Mouse (Mus musculus) right cerebral cortex, postnatal 10 days (tissue): Measurements from ENCODE around the gene Olfr1006.
"Not testable (repeated sequence)": the region's sequence is repeated elsewhere in the genome, so short reads cannot be mapped to it uniquely, and the experiment has no call there.

ENCODE experiments used
- DNase-seq, 2 experiments: peaks; one replicate each; pipeline ENCODE4 v3.0.0; 2021; ENCODE audit warnings: low spot score in 2 of 2

Gene Olfr1006

GRCm38 (mm10) chr2:85678667-85679066 lies at the start of gene Olfr1006:
Gene Olfr1006 (minus strand): TSS chr2:85678767.
- DNase-seq = no peak

GRCm38 (mm10) chr2:85725793-85726192 lies 47.2 kb upstream of the Olfr1006 start:
- peak; percentile 32 to 42 for DNase-seq

- no peak for DNase-seq
Measured at GRCm38 (mm10) chr2:85715119-85715518, 36.6 kb upstream of the Olfr1006 start, which contains the start of gene Olfr1009. Gene Olfr1009 (plus strand): TSS chr2:85715419.

GRCm38 (mm10) chr2:85711159-85711558 lies 32.6 kb upstream of the Olfr1006 start:
- no peak for DNase-seq

GRCm38 (mm10) chr2:85710680-85711079 lies 32.1 kb upstream of the Olfr1006 start:
- not testable (repeated sequence) for DNase-seq

GRCm38 (mm10) chr2:85689131-85689530 lies 10.6 kb upstream of the Olfr1006 start, which contains the start of gene Olfr1008:
Gene Olfr1008 (plus strand): TSS chr2:85689431.
- no peak for DNase-seq

- DNase-seq = not testable (repeated sequence)
Measured at GRCm38 (mm10) chr2:85664355-85664754, 14.2 kb downstream of the Olfr1006 start, which contains the start of gene Olfr154. Gene Olfr154 (minus strand): TSS chr2:85664455.

- DNase-seq = no peak
Measured at GRCm38 (mm10) chr2:85650604-85651003, 28.0 kb downstream of the Olfr1006 start, which contains the start of gene Olfr1002. Gene Olfr1002 (minus strand): TSS chr2:85650704.
